Mouse (Mus musculus) CD8-positive naive resting alpha-beta T cell, adult 2 months (primary cell): ENCODE results near the gene Il17rb.

Source experiments
- DNase-seq, 2 experiments: peaks; one replicate each; pipeline ENCODE4 v3.0.0; 2022; ENCODE audit warnings: low read depth in 2 of 2, low spot score in 2 of 2

The Il17rb gene

GRCm38 (mm10) chr14:30017794-30018462 lies 9.2 kb upstream of the Il17rb start:
- no peak for DNase-seq

GRCm38 (mm10) chr14:30016666-30017065 lies 8.0 kb upstream of the Il17rb start:
- no peak for DNase-seq

- no peak for DNase-seq
Observed at GRCm38 (mm10) chr14:30015008-30015407, 6.3 kb upstream of the Il17rb start.

- DNase-seq, result no peak
Observed at GRCm38 (mm10) chr14:30014487-30014886, 5.8 kb upstream of the Il17rb start.

GRCm38 (mm10) chr14:30011886-30012560 lies 3.3 kb upstream of the Il17rb start:
- no peak for DNase-seq

- no peak for DNase-seq
Observed at GRCm38 (mm10) chr14:30009864-30010560, 1.3 kb upstream of the Il17rb start.

- DNase-seq, result no peak
Observed at GRCm38 (mm10) chr14:29999475-29999811, 9.3 kb downstream of the Il17rb start.

GRCm38 (mm10) chr14:29998747-29999474 lies 9.8 kb downstream of the Il17rb start:
- no peak for DNase-seq

GRCm38 (mm10) chr14:29997345-29997744 lies 11.4 kb downstream of the Il17rb start:
- no peak for DNase-seq

GRCm38 (mm10) chr14:29996000-29996751 lies 12.5 kb downstream of the Il17rb start:
- no peak for DNase-seq

GRCm38 (mm10) chr14:29994976-29995375 lies 13.7 kb downstream of the Il17rb start:
- DNase-seq, result no peak

- DNase-seq, result no peak
Observed at GRCm38 (mm10) chr14:29988337-29988736, 20.4 kb downstream of the Il17rb start.

- DNase-seq, result no peak
Observed at GRCm38 (mm10) chr14:29987739-29988138, 21.0 kb downstream of the Il17rb start.

- DNase-seq, result no peak
Observed at GRCm38 (mm10) chr14:29987276-29987675, 21.4 kb downstream of the Il17rb start.

GRCm38 (mm10) chr14:29986096-29986495 lies 22.6 kb downstream of the Il17rb start:
- no peak for DNase-seq

GRCm38 (mm10) chr14:29980447-29981205 lies 28.1 kb downstream of the Il17rb start:
- peak; percentile 18 to 25 for DNase-seq

GRCm38 (mm10) chr14:29978254-29979204 lies 30.2 kb downstream of the Il17rb start, which contains the start of gene Actr8:
Actr8 (plus strand) TSS chr14:29978337.
- DNase-seq, result peak; percentile 55 to 61

- no peak for DNase-seq
Observed at GRCm38 (mm10) chr14:29976927-29977326, 31.8 kb downstream of the Il17rb start.

GRCm38 (mm10) chr14:29971993-29972392 lies 36.7 kb downstream of the Il17rb start:
- DNase-seq, result no peak
